Mouse (Mus musculus): ENCODE measurements around the gene Ddx1. TPM values are rescaled to one million over a fixed set of nuclear protein-coding genes. Genes with fewer than 3 reads are reported as not detected.
A peak's percentile ranks its signal among the peaks of the same experiment; 100 is the strongest.

Gene Ddx1
- polyA plus RNA-seq, 1 experiment, result 77.8 TPM

- H3K27me3 ChIP-seq (ENCODE audit: control insufficient read depth, insufficient read depth, low read length), result no peaks in the 10 kb centered on the region
- no peak for DNase-seq
- no peak overlapping the region for H3K4me3 ChIP-seq (replicated peaks; ENCODE audit: insufficient read depth, low read depth, low read length)
- H3K27ac ChIP-seq (ENCODE audit: insufficient read depth, low read length), result no peak overlapping the region
- no peaks in the 10 kb centered on the region for H3K4me1 ChIP-seq (ENCODE audit: control insufficient read depth, insufficient read depth, low read length)
- no peak for TF ChIP-seq POLR2A (IDR thresholded peaks at IDR 0.05; ENCODE audit: borderline replicate concordance, insufficient read depth, low read length)
- no peak for TF ChIP-seq CTCF (IDR thresholded peaks at IDR 0.05; ENCODE audit: borderline replicate concordance, insufficient read depth, low read depth, low read length)
- WGBS, result 17% methylated on average over 3 of the region's 3 CpGs
Observed at GRCm38 (mm10) chr12:13255068-13255467, 6.1 kb upstream of the Ddx1 start.

GRCm38 (mm10) chr12:13249573-13249919 lies 533 bp upstream of the Ddx1 start:
- Histone ChIP-seq H3K4me1 (ENCODE audit: control insufficient read depth, insufficient read depth, low read length) (0 out of 2 replicates have a peak, but pooled peaks cover 3% of the 10 kb centered on the region), H3K4me3 (replicated peaks; ENCODE audit: insufficient read depth, low read depth, low read length) (peak overlapping the region; percentile 96), H3K27ac (ENCODE audit: insufficient read depth, low read length) (peak overlapping the region; percentile 92; the same call in 1 of the 2 replicates), H3K27me3 (ENCODE audit: control insufficient read depth, insufficient read depth, low read length) (no peaks in the 10 kb centered on the region)
- DNase-seq, result no peak
- 57% methylated on average over 3 of the region's 3 CpGs for WGBS
- TF ChIP-seq POLR2A (IDR thresholded peaks at IDR 0.05; ENCODE audit: borderline replicate concordance, insufficient read depth, low read length), result no peak

GRCm38 (mm10) chr12:13242453-13242852 lies 6.6 kb downstream of the Ddx1 start:
- Histone ChIP-seq H3K27ac (ENCODE audit: insufficient read depth, low read length) (no peak overlapping the region), H3K27me3 (ENCODE audit: control insufficient read depth, insufficient read depth, low read length) (no peaks in the 10 kb centered on the region), H3K4me3 (replicated peaks; ENCODE audit: insufficient read depth, low read depth, low read length) (no peak overlapping the region), H3K4me1 (ENCODE audit: control insufficient read depth, insufficient read depth, low read length) (0 out of 2 replicates have a peak, but pooled peaks cover under 1% of the 10 kb centered on the region)
- TF ChIP-seq CTCF (IDR thresholded peaks at IDR 0.05; ENCODE audit: borderline replicate concordance, insufficient read depth, low read depth, low read length) (no peak), POLR2A (IDR thresholded peaks at IDR 0.05; ENCODE audit: borderline replicate concordance, insufficient read depth, low read length) (no peak)
- no peak for DNase-seq

- no peak for DNase-seq
- Histone ChIP-seq H3K4me1 (ENCODE audit: control insufficient read depth, insufficient read depth, low read length) (no peaks in the 10 kb centered on the region), H3K27ac (ENCODE audit: insufficient read depth, low read length) (no peak overlapping the region), H3K4me3 (replicated peaks; ENCODE audit: insufficient read depth, low read depth, low read length) (no peak overlapping the region), H3K27me3 (ENCODE audit: control insufficient read depth, insufficient read depth, low read length) (no peaks in the 10 kb centered on the region)
- WGBS, result 88% methylated on average over 8 of the region's 8 CpGs
- TF ChIP-seq POLR2A (IDR thresholded peaks at IDR 0.05; ENCODE audit: borderline replicate concordance, insufficient read depth, low read length) (no peak), CTCF (IDR thresholded peaks at IDR 0.05; ENCODE audit: borderline replicate concordance, insufficient read depth, low read depth, low read length) (no peak)
Observed at GRCm38 (mm10) chr12:13218101-13218514, 30.9 kb downstream of the Ddx1 start.

GRCm38 (mm10) chr12:13217568-13217967 lies 31.4 kb downstream of the Ddx1 start:
- TF ChIP-seq POLR2A (IDR thresholded peaks at IDR 0.05; ENCODE audit: borderline replicate concordance, insufficient read depth, low read length), result no peak
- no peak for TF ChIP-seq CTCF (IDR thresholded peaks at IDR 0.05; ENCODE audit: borderline replicate concordance, insufficient read depth, low read depth, low read length)
- no peaks in the 10 kb centered on the region for H3K4me1 ChIP-seq (ENCODE audit: control insufficient read depth, insufficient read depth, low read length)
- DNase-seq, result no peak
- no peak overlapping the region for H3K27ac ChIP-seq (ENCODE audit: insufficient read depth, low read length)
- H3K27me3 ChIP-seq (ENCODE audit: control insufficient read depth, insufficient read depth, low read length), result no peaks in the 10 kb centered on the region
- H3K4me3 ChIP-seq (replicated peaks; ENCODE audit: insufficient read depth, low read depth, low read length), result no peak overlapping the region
- 79% methylated on average over 3 of the region's 3 CpGs for WGBS

GRCm38 (mm10) chr12:13216501-13217103 lies 32.4 kb downstream of the Ddx1 start:
- WGBS, result 65% methylated on average over 5 of the region's 5 CpGs
- Histone ChIP-seq H3K27ac (ENCODE audit: insufficient read depth, low read length) (no peak overlapping the region), H3K4me3 (replicated peaks; ENCODE audit: insufficient read depth, low read depth, low read length) (no peak overlapping the region), H3K4me1 (ENCODE audit: control insufficient read depth, insufficient read depth, low read length) (no peaks in the 10 kb centered on the region), H3K27me3 (ENCODE audit: control insufficient read depth, insufficient read depth, low read length) (no peaks in the 10 kb centered on the region)
- DNase-seq, result no peak
- TF ChIP-seq CTCF (IDR thresholded peaks at IDR 0.05; ENCODE audit: borderline replicate concordance, insufficient read depth, low read depth, low read length), result no peak
- TF ChIP-seq POLR2A (IDR thresholded peaks at IDR 0.05; ENCODE audit: borderline replicate concordance, insufficient read depth, low read length), result no peak

- Histone ChIP-seq H3K27me3 (ENCODE audit: control insufficient read depth, insufficient read depth, low read length) (no peaks in the 10 kb centered on the region), H3K4me1 (ENCODE audit: control insufficient read depth, insufficient read depth, low read length) (no peaks in the 10 kb centered on the region), H3K27ac (ENCODE audit: insufficient read depth, low read length) (no peak overlapping the region), H3K4me3 (replicated peaks; ENCODE audit: insufficient read depth, low read depth, low read length) (no peak overlapping the region)
- DNase-seq, result peak; percentile 70 to 78
- 42% methylated on average over 11 of the region's 11 CpGs for WGBS
- no peak for TF ChIP-seq POLR2A (IDR thresholded peaks at IDR 0.05; ENCODE audit: borderline replicate concordance, insufficient read depth, low read length)
- peak; percentile 98 for TF ChIP-seq CTCF (IDR thresholded peaks at IDR 0.05; ENCODE audit: borderline replicate concordance, insufficient read depth, low read depth, low read length)
Observed at GRCm38 (mm10) chr12:13214345-13215278, 34.4 kb downstream of the Ddx1 start.
